Mouse (Mus musculus): Measurements from ENCODE around the gene Tardbp.

DNA sequence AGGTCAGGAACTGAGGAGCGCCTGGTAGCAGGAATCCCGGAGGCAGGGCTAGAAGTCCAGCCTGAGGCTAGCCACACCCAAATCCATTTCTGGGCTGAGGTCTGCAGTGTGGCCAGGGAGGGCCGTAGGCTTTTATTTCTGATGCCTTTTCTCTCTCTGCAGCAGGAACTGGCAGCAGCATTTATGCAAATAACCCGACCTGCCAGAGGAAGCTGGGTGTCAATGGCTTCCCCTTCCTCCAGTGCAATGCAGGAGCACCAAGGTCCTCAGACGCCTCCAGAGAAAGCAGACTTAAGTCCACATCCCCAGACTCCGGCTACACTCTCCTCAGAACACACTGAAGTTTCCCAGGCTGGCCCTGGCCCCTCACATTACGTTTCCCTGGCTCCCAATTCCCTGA is 48.2 kb upstream of the Tardbp start:
- TF ChIP-seq POLR2A (IDR thresholded peaks at IDR 0.05; ENCODE audit: control insufficient read depth in 1 of 2, insufficient read depth in 1 of 2, low read depth in 1 of 2, low read length in 2 of 2, poor library complexity in 1 of 2) (no peak), CTCF (IDR thresholded peaks at IDR 0.05 in 2 of 3, conservative IDR thresholded peaks at IDR 0.05 in 1 of 3; ENCODE audit: control insufficient read depth in 1 of 3, insufficient read depth in 1 of 3, low read depth in 2 of 3, low read length in 3 of 3, poor library complexity in 1 of 3, severe bottlenecking in 1 of 3) (no peak), MAX (IDR thresholded peaks at IDR 0.05; ENCODE audit: low read length) (no peak), CHD1 (IDR thresholded peaks at IDR 0.05; ENCODE audit: low read depth, low read length) (no peak), MYC (IDR thresholded peaks at IDR 0.05; ENCODE audit: low read depth, low read length) (no peak), MXI1 (IDR thresholded peaks at IDR 0.05; ENCODE audit: low read depth, low read length) (no peak), KAT2A (conservative IDR thresholded peaks at IDR 0.05; ENCODE audit: low read depth, low read length) (no peak)

All from MEL (cell line).